Mouse (Mus musculus) megakaryocyte, embryonic 14.5 days (primary cell): ENCODE measurements around the gene Ensa.

Source experiments
- FLI1 ChIP-seq: IDR thresholded peaks from 2 replicates; pipeline ENCODE4 v1.6.1; 2012; ENCODE audit warnings: low read length, inconsistent platforms, mixed read lengths
- GATA1 ChIP-seq: IDR thresholded peaks from 3 replicates; pipeline ENCODE4 v1.6.1; 2012; ENCODE audit warnings: mixed read lengths, low read length, inconsistent platforms, borderline replicate concordance

DNA sequence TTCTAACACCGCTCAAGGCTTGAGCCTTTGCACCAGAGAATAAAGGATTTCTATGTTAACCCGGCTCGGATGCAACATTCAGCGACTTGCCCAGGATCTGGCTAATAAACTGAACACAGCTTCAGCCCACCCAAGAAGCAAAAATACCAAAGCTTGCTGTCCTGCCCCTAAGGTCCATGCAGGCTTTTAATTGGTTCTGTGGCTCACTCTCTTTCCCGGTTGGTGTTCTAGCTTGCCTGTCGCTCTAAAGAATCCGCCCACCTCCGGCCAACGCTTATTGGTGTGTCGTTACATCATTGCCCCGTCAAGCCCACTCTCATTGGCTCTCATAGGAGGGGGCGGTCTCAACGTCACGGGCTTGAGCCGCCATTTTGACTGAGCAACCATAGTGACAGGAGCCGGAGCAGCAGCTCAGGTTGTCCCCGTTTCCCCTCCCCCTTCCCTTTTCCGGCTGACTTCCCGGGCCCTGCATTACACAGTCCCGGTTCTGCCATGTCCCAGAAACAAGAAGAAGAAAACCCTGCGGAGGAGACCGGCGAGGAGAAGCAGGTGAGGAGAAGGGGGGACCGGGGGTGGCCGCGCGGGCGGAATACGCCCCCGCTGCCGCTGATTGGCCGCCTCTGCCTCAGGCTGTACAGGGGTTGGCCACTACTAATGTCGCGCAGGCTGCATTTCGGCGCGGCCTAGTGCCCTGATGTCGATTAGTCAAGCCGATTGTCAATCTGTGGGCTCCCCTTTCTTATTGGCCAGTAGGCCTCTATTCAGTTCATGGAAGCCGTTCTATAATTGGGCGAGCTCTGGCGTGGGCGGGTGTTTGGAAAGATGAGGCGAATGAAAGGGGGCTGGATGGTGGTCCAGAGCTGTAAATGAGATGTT lies at the start of gene Ensa:
- TF ChIP-seq GATA1 (no peak), FLI1 (no peak)
